Mouse (Mus musculus) layer of hippocampus, adult 2 months (tissue): ENCODE data around the gene Itgb2. TPM values are rescaled to one million over a fixed set of nuclear protein-coding genes. Genes with fewer than 3 reads are reported as not detected.

Experiments
- DNase-seq, 2 experiments: peaks; one replicate each; pipeline ENCODE4 v3.0.0; 2022; ENCODE audit warnings: low spot score in 2 of 2
- H3K27ac ChIP-seq: fragments of 200-600 bp; 2 replicates; pipeline ENCODE4 v1.8.1; 2022
- H3K4me3 ChIP-seq: fragments of 200-600 bp; 2 replicates; pipeline ENCODE4 v1.8.1; 2022; ENCODE audit warnings: mild to moderate bottlenecking
- CTCF ChIP-seq: fragments of 200-600 bp; conservative IDR thresholded peaks from 2 replicates; pipeline ENCODE4 v1.8.1; 2022; ENCODE audit warnings: antibody characterized with exemption, mild to moderate bottlenecking, moderate library complexity
- total RNA-seq, 2 experiments: library from RNA; stranded (reverse); gene quantifications; 2 replicates each; pipeline ENCODE4 v1.2.3; 2021

Itgb2 gene
- total RNA-seq, 2 experiments from 2014 or later: 3.3 to 4.6 TPM

- peak; percentile 97 for TF ChIP-seq CTCF
- DNase-seq: peak; percentile 78 to 87
- H3K27ac ChIP-seq: no peak overlapping the region
- H3K4me3 ChIP-seq: no peak overlapping the region
These were observed 36.6 kb downstream of the Itgb2 start for GRCm38 (mm10) chr10:77566651-77567050.

GRCm38 (mm10) chr10:77569481-77569880, 39.4 kb downstream of the Itgb2 start:
- no peak overlapping the region for H3K27ac ChIP-seq
- DNase-seq: no peak
- H3K4me3 ChIP-seq: no peak overlapping the region
- TF ChIP-seq CTCF: no peak

GRCm38 (mm10) chr10:77569973-77570658, 40.1 kb downstream of the Itgb2 start:
- TF ChIP-seq CTCF: no peak
- no peak for DNase-seq
- Histone ChIP-seq H3K27ac (no peak overlapping the region), H3K4me3 (no peak overlapping the region)

GRCm38 (mm10) chr10:77572225-77572624, 42.2 kb downstream of the Itgb2 start:
- peak; percentile 37; the same call in 1 of the 2 replicates for TF ChIP-seq CTCF
- DNase-seq: no peak
- no peak overlapping the region for H3K27ac ChIP-seq
- H3K4me3 ChIP-seq: no peak overlapping the region

GRCm38 (mm10) chr10:77573162-77573561, 43.1 kb downstream of the Itgb2 start:
- H3K27ac ChIP-seq: no peak overlapping the region
- no peak overlapping the region for H3K4me3 ChIP-seq
- TF ChIP-seq CTCF: no peak
- DNase-seq: no peak

- no peak for DNase-seq
- TF ChIP-seq CTCF: no peak
- H3K4me3 ChIP-seq: no peak overlapping the region
- no peak overlapping the region for H3K27ac ChIP-seq
These were observed 50.2 kb downstream of the Itgb2 start for GRCm38 (mm10) chr10:77580027-77580920.

GRCm38 (mm10) chr10:77581023-77581407, 51.0 kb downstream of the Itgb2 start:
- DNase-seq: no peak
- Histone ChIP-seq H3K4me3 (peak overlapping the region; percentile 80), H3K27ac (peak overlapping the region; percentile 97)
- TF ChIP-seq CTCF: no peak

- no peak for TF ChIP-seq CTCF
- peak within 1 kb of the TSS; percentile 80 for H3K4me3 ChIP-seq
- DNase-seq: peak; percentile 94 to 95
- H3K27ac ChIP-seq: peak within 1 kb of the TSS; percentile 97
These were observed 51.6 kb downstream of the Itgb2 start, which contains the start of gene Pttg1ip for GRCm38 (mm10) chr10:77581408-77582284. TSS of gene Pttg1ip (plus strand) at chr10:77581720.

- no peak for TF ChIP-seq CTCF
- peak overlapping the region; percentile 97 for H3K27ac ChIP-seq
- no peak for DNase-seq
- H3K4me3 ChIP-seq: peak overlapping the region; percentile 80
These were observed 52.2 kb downstream of the Itgb2 start for GRCm38 (mm10) chr10:77582285-77582618.

- no peak overlapping the region for H3K27ac ChIP-seq
- no peak for TF ChIP-seq CTCF
- H3K4me3 ChIP-seq: peak overlapping the region; percentile 19; the same call in 1 of the 2 replicates
- DNase-seq: no peak
These were observed 53.9 kb downstream of the Itgb2 start for GRCm38 (mm10) chr10:77583795-77584422.

GRCm38 (mm10) chr10:77586637-77587036, 56.6 kb downstream of the Itgb2 start:
- peak overlapping the region; percentile 20; the same call in 1 of the 2 replicates for H3K27ac ChIP-seq
- no peak for DNase-seq
- H3K4me3 ChIP-seq: no peak overlapping the region
- TF ChIP-seq CTCF: no peak

- DNase-seq: no peak
- TF ChIP-seq CTCF: no peak
- Histone ChIP-seq H3K27ac (peak overlapping the region; percentile 62), H3K4me3 (no peak overlapping the region)
These were observed 57.2 kb downstream of the Itgb2 start for GRCm38 (mm10) chr10:77587091-77587775.
